Mouse (Mus musculus): Measurements from ENCODE around the gene Pi4ka. TPM values are rescaled to one million over a fixed set of nuclear protein-coding genes. Genes with fewer than 3 reads are reported as not detected.

Pi4ka gene
- polyA plus RNA-seq, 1 experiment from 2014 or later = 34.3 TPM

- no peak overlapping the region for H3K4me3 ChIP-seq
- DNase-seq (ENCODE audit: low spot score) = no peak
- H3K27me3 ChIP-seq (ENCODE audit: low read depth, poor library complexity, severe bottlenecking) = no peaks in the 10 kb centered on the region
- H3K9me3 ChIP-seq (replicated peaks) = no peaks in the 10 kb centered on the region
- no peak overlapping the region for H3K27ac ChIP-seq (replicated peaks)
- 91% methylated on average over 9 of the region's 9 CpGs for WGBS
- peaks cover 28% of the 10 kb centered on the region for H3K4me1 ChIP-seq
- H3K36me3 ChIP-seq = peaks cover 72% of the 10 kb centered on the region
These were observed 148.7 kb downstream of the Pi4ka start for GRCm38 (mm10) chr16:17257359-17257821.

GRCm38 (mm10) chr16:17255270-17255669, 150.8 kb downstream of the Pi4ka start:
- Histone ChIP-seq H3K4me1 (peaks cover 40% of the 10 kb centered on the region), H3K27ac (replicated peaks) (no peak overlapping the region), H3K9me3 (replicated peaks) (no peaks in the 10 kb centered on the region), H3K4me3 (no peak overlapping the region), H3K36me3 (peaks cover 52% of the 10 kb centered on the region), H3K27me3 (ENCODE audit: low read depth, poor library complexity, severe bottlenecking) (no peaks in the 10 kb centered on the region)
- no peak for DNase-seq (ENCODE audit: low spot score)
- 84% methylated on average over 2 of the region's 2 CpGs for WGBS

- H3K27ac ChIP-seq (replicated peaks) = peak overlapping the region; percentile 80
These were observed 152.0 kb downstream of the Pi4ka start for GRCm38 (mm10) chr16:17254005-17254597.

GRCm38 (mm10) chr16:17252841-17253240, 153.3 kb downstream of the Pi4ka start:
- Histone ChIP-seq H3K27ac (replicated peaks) (peak overlapping the region; percentile 80), H3K4me1 (peaks cover 47% of the 10 kb centered on the region), H3K4me3 (no peak overlapping the region), H3K27me3 (ENCODE audit: low read depth, poor library complexity, severe bottlenecking) (no peaks in the 10 kb centered on the region), H3K9me3 (replicated peaks) (no peaks in the 10 kb centered on the region), H3K36me3 (peaks cover 28% of the 10 kb centered on the region)
- DNase-seq (ENCODE audit: low spot score) = no peak
- WGBS = 68% methylated on average over 7 of the region's 7 CpGs

More at GRCm38 (mm10) chr16:17254005-17254597, 152.0 kb downstream of the Pi4ka start:
- Histone ChIP-seq H3K36me3 (peaks cover 40% of the 10 kb centered on the region), H3K9me3 (replicated peaks) (no peaks in the 10 kb centered on the region), H3K4me3 (peak overlapping the region; percentile 26), H3K27me3 (ENCODE audit: low read depth, poor library complexity, severe bottlenecking) (no peaks in the 10 kb centered on the region), H3K4me1 (peaks cover 47% of the 10 kb centered on the region)
- WGBS = 19% methylated on average over 4 of the region's 4 CpGs
- peak; percentile 34 for DNase-seq (ENCODE audit: low spot score)

GRCm38 (mm10) chr16:17252086-17252726, 153.9 kb downstream of the Pi4ka start:
- Histone ChIP-seq H3K36me3 (peaks cover 21% of the 10 kb centered on the region), H3K9me3 (replicated peaks) (no peaks in the 10 kb centered on the region), H3K27ac (replicated peaks) (0 out of 2 replicates have a peak overlapping the region, but pooled peaks have one; percentile 80), H3K4me1 (peaks cover 47% of the 10 kb centered on the region), H3K27me3 (ENCODE audit: low read depth, poor library complexity, severe bottlenecking) (no peaks in the 10 kb centered on the region), H3K4me3 (no peak overlapping the region)
- no peak for DNase-seq (ENCODE audit: low spot score)
- 82% methylated on average over 3 of the region's 3 CpGs for WGBS

- peaks cover 47% of the 10 kb centered on the region for H3K4me1 ChIP-seq
These were observed 154.6 kb downstream of the Pi4ka start for GRCm38 (mm10) chr16:17251539-17251938.

GRCm38 (mm10) chr16:17249135-17249534, 157.0 kb downstream of the Pi4ka start:
- peaks cover 37% of the 10 kb centered on the region for H3K4me1 ChIP-seq
- no peak overlapping the region for H3K4me3 ChIP-seq
- H3K27ac ChIP-seq (replicated peaks) = no peak overlapping the region
- DNase-seq (ENCODE audit: low spot score) = no peak
- WGBS = 68% methylated on average over 6 of the region's 6 CpGs
- no peaks in the 10 kb centered on the region for H3K36me3 ChIP-seq
- no peaks in the 10 kb centered on the region for H3K27me3 ChIP-seq (ENCODE audit: low read depth, poor library complexity, severe bottlenecking)
- H3K9me3 ChIP-seq (replicated peaks) = no peaks in the 10 kb centered on the region

More at GRCm38 (mm10) chr16:17251539-17251938, 154.6 kb downstream of the Pi4ka start:
- Histone ChIP-seq H3K27me3 (ENCODE audit: low read depth, poor library complexity, severe bottlenecking) (no peaks in the 10 kb centered on the region), H3K4me3 (no peak overlapping the region), H3K27ac (replicated peaks) (no peak overlapping the region), H3K36me3 (peaks cover 15% of the 10 kb centered on the region), H3K9me3 (replicated peaks) (no peaks in the 10 kb centered on the region)
- DNase-seq (ENCODE audit: low spot score) = no peak
- WGBS = 85% methylated on average over 3 of the region's 3 CpGs

GRCm38 (mm10) chr16:17247727-17248126, 158.4 kb downstream of the Pi4ka start:
- 86% methylated on average over 4 of the region's 4 CpGs for WGBS
- Histone ChIP-seq H3K27ac (replicated peaks) (no peak overlapping the region), H3K36me3 (no peaks in the 10 kb centered on the region), H3K4me3 (no peak overlapping the region), H3K4me1 (peaks cover 23% of the 10 kb centered on the region), H3K9me3 (replicated peaks) (no peaks in the 10 kb centered on the region), H3K27me3 (ENCODE audit: low read depth, poor library complexity, severe bottlenecking) (no peaks in the 10 kb centered on the region)
- DNase-seq (ENCODE audit: low spot score) = no peak

GRCm38 (mm10) chr16:17244996-17245395, 161.1 kb downstream of the Pi4ka start:
- Histone ChIP-seq H3K27ac (replicated peaks) (no peak overlapping the region), H3K9me3 (replicated peaks) (no peaks in the 10 kb centered on the region), H3K4me1 (peaks cover 10% of the 10 kb centered on the region), H3K27me3 (ENCODE audit: low read depth, poor library complexity, severe bottlenecking) (no peaks in the 10 kb centered on the region), H3K36me3 (no peaks in the 10 kb centered on the region), H3K4me3 (no peak overlapping the region)
- WGBS = 90% methylated on average over 1 of the region's 1 CpGs
- DNase-seq (ENCODE audit: low spot score) = no peak

GRCm38 (mm10) chr16:17243731-17244130, 162.4 kb downstream of the Pi4ka start:
- no peak for DNase-seq (ENCODE audit: low spot score)
- WGBS = 72% methylated on average over 1 of the region's 1 CpGs
- H3K4me3 ChIP-seq = no peak overlapping the region

GRCm38 (mm10) chr16:17239409-17239808, 166.7 kb downstream of the Pi4ka start:
- Histone ChIP-seq H3K4me3 (no peak overlapping the region), H3K36me3 (no peaks in the 10 kb centered on the region), H3K4me1 (peaks cover 54% of the 10 kb centered on the region), H3K27me3 (ENCODE audit: low read depth, poor library complexity, severe bottlenecking) (no peaks in the 10 kb centered on the region), H3K9me3 (replicated peaks) (no peaks in the 10 kb centered on the region), H3K27ac (replicated peaks) (no peak overlapping the region)
- 85% methylated on average over 2 of the region's 2 CpGs for WGBS
- no peak for DNase-seq (ENCODE audit: low spot score)

More at GRCm38 (mm10) chr16:17243731-17244130, 162.4 kb downstream of the Pi4ka start:
- Histone ChIP-seq H3K36me3 (no peaks in the 10 kb centered on the region), H3K27ac (replicated peaks) (no peak overlapping the region), H3K27me3 (ENCODE audit: low read depth, poor library complexity, severe bottlenecking) (no peaks in the 10 kb centered on the region), H3K9me3 (replicated peaks) (no peaks in the 10 kb centered on the region), H3K4me1 (peaks cover 14% of the 10 kb centered on the region)

- WGBS = 89% methylated on average over 3 of the region's 3 CpGs
- no peak for DNase-seq (ENCODE audit: low spot score)
- H3K4me1 ChIP-seq = peaks cover 63% of the 10 kb centered on the region
These were observed 168.5 kb downstream of the Pi4ka start for GRCm38 (mm10) chr16:17237634-17238033.

More at GRCm38 (mm10) chr16:17237634-17238033, 168.5 kb downstream of the Pi4ka start:
- Histone ChIP-seq H3K36me3 (no peaks in the 10 kb centered on the region), H3K27ac (replicated peaks) (no peak overlapping the region), H3K4me3 (no peak overlapping the region), H3K9me3 (replicated peaks) (no peaks in the 10 kb centered on the region), H3K27me3 (ENCODE audit: low read depth, poor library complexity, severe bottlenecking) (0 out of 2 replicates have a peak, but pooled peaks cover under 1% of the 10 kb centered on the region)
